Mouse (Mus musculus) MEL (cell line): ENCODE results near the gene Rab21. TPM values are rescaled to one million over a fixed set of nuclear protein-coding genes. Genes with fewer than 3 reads are reported as not detected.

ENCODE experiments used
- DNase-seq: peaks from one replicate; pipeline ENCODE4 v3.0.0; 2011; ENCODE audit warnings: low read depth, low spot score
- H3K27ac ChIP-seq: 2 replicates; pipeline ENCODE4 v1.5.1; 2012; ENCODE audit warnings: low read depth, mild to moderate bottlenecking, control low read depth, low read length, moderate library complexity; ENCODE audit not compliant: control insufficient read depth
- H3K27me3 ChIP-seq, 2 experiments: fragments of 150-350 bp in 1 of 2; sonication (generic) in 1 of 2; 2 replicates each; pipeline ENCODE4 v1.6.1; 2012; ENCODE audit warnings: low read length in 2 of 2, mild to moderate bottlenecking in 2 of 2, improper control_type of control experiment in 1 of 2, moderate library complexity in 1 of 2; ENCODE audit not compliant: insufficient read depth in 2 of 2, control insufficient read depth in 1 of 2
- H3K36me3 ChIP-seq, 2 experiments: 2 replicates each; pipeline ENCODE4 v1.6.1; 2012 to 2014; ENCODE audit warnings: low read length in 2 of 2, improper control_type of control experiment in 1 of 2, inconsistent platforms in 1 of 2, mild to moderate bottlenecking in 1 of 2; ENCODE audit not compliant: insufficient read depth in 2 of 2, control insufficient read depth in 1 of 2
- H3K4me1 ChIP-seq, 2 experiments: fragments of 150-350 bp in 1 of 2; sonication (generic) in 1 of 2; 2 replicates each; pipeline ENCODE4 v1.6.1; 2012; ENCODE audit warnings: low read length in 2 of 2, improper control_type of control experiment in 1 of 2, mild to moderate bottlenecking in 1 of 2; ENCODE audit not compliant: insufficient read depth in 2 of 2, control insufficient read depth in 1 of 2
- H3K4me3 ChIP-seq, 2 experiments: fragments of 150-350 bp in 1 of 2; sonication (generic) in 1 of 2; 2 replicates each; pipeline ENCODE4 v1.5.1; 2012; ENCODE audit warnings: low read depth in 2 of 2, low read length in 2 of 2, mild to moderate bottlenecking in 2 of 2, moderate library complexity in 2 of 2, control low read depth in 1 of 2, improper control_type of control experiment in 1 of 2; ENCODE audit not compliant: control insufficient read depth in 1 of 2, insufficient read depth in 1 of 2
- H3K79me2 ChIP-seq: 2 replicates; pipeline ENCODE4 v1.6.1; 2012; ENCODE audit warnings: mild to moderate bottlenecking, low read length, moderate library complexity; ENCODE audit not compliant: control insufficient read depth, poor library complexity, insufficient read depth
- H3K9ac ChIP-seq: 2 replicates; pipeline ENCODE4 v1.6.1; 2012; ENCODE audit warnings: low read depth, mild to moderate bottlenecking, control low read depth, low read length, moderate library complexity; ENCODE audit not compliant: control insufficient read depth, poor library complexity, severe bottlenecking
- H3K9me3 ChIP-seq: fragments of 150-350 bp; sonication (generic); replicated peaks from 2 replicates; pipeline ENCODE4 v1.6.1; 2012; ENCODE audit warnings: mild to moderate bottlenecking, low read length, improper control_type of control experiment, moderate library complexity; ENCODE audit not compliant: insufficient read depth
- BHLHE40 ChIP-seq: IDR thresholded peaks from 2 replicates; pipeline ENCODE4 v1.6.1; 2012; ENCODE audit warnings: low read depth, mild to moderate bottlenecking, inconsistent platforms, low read length, improper control_type of control experiment, borderline replicate concordance
- CHD1 ChIP-seq: IDR thresholded peaks from 2 replicates; pipeline ENCODE4 v1.6.1; 2012; ENCODE audit warnings: low read depth, mild to moderate bottlenecking, inconsistent platforms, low read length, improper control_type of control experiment
- ELF1 ChIP-seq: IDR thresholded peaks from 2 replicates; pipeline ENCODE4 v1.6.1; 2014; ENCODE audit warnings: low read depth, mild to moderate bottlenecking, inconsistent platforms, low read length, improper control_type of control experiment, moderate library complexity
- EP300 ChIP-seq, 2 experiments: IDR thresholded peaks; 2 replicates each; pipeline ENCODE4 v1.6.1; 2011; ENCODE audit warnings: improper control_type of control experiment in 2 of 2, low read length in 2 of 2, low read depth in 1 of 2, mild to moderate bottlenecking in 1 of 2
- ETS1 ChIP-seq: IDR thresholded peaks from 2 replicates; pipeline ENCODE4 v1.6.1; 2012; ENCODE audit warnings: low read depth, mild to moderate bottlenecking, inconsistent platforms, low read length, improper control_type of control experiment, moderate library complexity
- GABPA ChIP-seq: IDR thresholded peaks from 2 replicates; pipeline ENCODE4 v1.6.1; 2012; ENCODE audit warnings: low read depth, mild to moderate bottlenecking, inconsistent platforms, low read length, improper control_type of control experiment, moderate library complexity
- GATA1 ChIP-seq: IDR thresholded peaks from 2 replicates; pipeline ENCODE4 v1.6.1; 2011; ENCODE audit warnings: low read depth, low read length, improper control_type of control experiment
- MAFK ChIP-seq: IDR thresholded peaks from 2 replicates; pipeline ENCODE4 v1.6.1; 2011; ENCODE audit warnings: low read depth, mild to moderate bottlenecking, low read length, improper control_type of control experiment, borderline replicate concordance
- MYB ChIP-seq: IDR thresholded peaks from 2 replicates; pipeline ENCODE4 v1.6.1; 2011; ENCODE audit warnings: mild to moderate bottlenecking, low read depth, low read length, improper control_type of control experiment
- MYC ChIP-seq: IDR thresholded peaks from 2 replicates; pipeline ENCODE4 v1.6.1; 2011; ENCODE audit warnings: low read depth, mild to moderate bottlenecking, low read length, improper control_type of control experiment, moderate library complexity
- NRF1 ChIP-seq: IDR thresholded peaks from 2 replicates; pipeline ENCODE4 v1.6.1; 2014; ENCODE audit warnings: low read depth, mild to moderate bottlenecking, inconsistent platforms, low read length, improper control_type of control experiment, moderate library complexity; ENCODE audit not compliant: poor library complexity, insufficient read depth, severe bottlenecking
- RAD21 ChIP-seq: IDR thresholded peaks from 2 replicates; pipeline ENCODE4 v1.6.1; 2011; ENCODE audit warnings: mild to moderate bottlenecking, low read depth, low read length, improper control_type of control experiment
- RCOR1 ChIP-seq: IDR thresholded peaks from 2 replicates; pipeline ENCODE4 v1.6.1; 2012; ENCODE audit warnings: low read depth, mild to moderate bottlenecking, inconsistent platforms, low read length, improper control_type of control experiment
- ZKSCAN1 ChIP-seq: IDR thresholded peaks from 2 replicates; pipeline ENCODE4 v1.6.1; 2012; ENCODE audit warnings: low read depth, mild to moderate bottlenecking, inconsistent platforms, low read length, improper control_type of control experiment, moderate library complexity
- ZNF384 ChIP-seq: IDR thresholded peaks from 2 replicates; pipeline ENCODE4 v1.6.1; 2012; ENCODE audit warnings: low read depth, mild to moderate bottlenecking, inconsistent platforms, low read length, improper control_type of control experiment
- polyA plus RNA-seq, 2 experiments: library from polyadenylated mRNA; stranded (reverse) in 1 of 2; unstranded in 1 of 2; fragments of >175 nt in 1 of 2; fragments of >200 nt in 1 of 2; gene quantifications; 2 replicates each; pipeline versions ENCODE4 v1.2.1 to v1.2.4; 2012; ENCODE audit warnings: low replicate concordance in 2 of 2, low read depth in 1 of 2; ENCODE audit not compliant: insufficient read length in 2 of 2, insufficient read depth in 1 of 2, missing spikeins in 1 of 2
- total RNA-seq: library from RNA; depleted of rRNA; stranded (reverse); fragments of 300-350 nt; gene quantifications from 2 replicates; pipeline ENCODE4 v1.2.3, GENCODE M21; 2012

Rab21 gene
- total and polyA plus RNA-seq, 3 experiments = 12.9 to 31.5 (median 20.9) TPM

DNA sequence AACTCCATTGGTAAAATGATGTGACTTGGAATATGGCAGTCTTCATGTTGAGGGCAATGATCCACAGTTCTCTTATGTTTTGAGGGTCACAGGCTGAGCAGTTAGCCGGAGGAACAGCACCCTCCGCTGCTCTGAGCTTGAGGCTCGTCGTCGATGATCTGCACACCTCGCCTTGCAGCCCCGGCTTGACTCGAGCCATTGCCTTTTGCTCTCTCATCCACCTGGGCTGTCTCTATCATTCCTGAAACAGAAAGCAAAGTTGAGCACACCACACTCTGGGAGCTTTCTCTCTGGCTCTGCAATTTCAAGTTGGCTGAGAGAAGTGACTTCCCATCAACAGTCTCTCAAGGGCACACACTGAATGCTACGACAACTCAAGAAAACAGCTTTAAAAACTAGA lies 24.7 kb downstream of the Rab21 start:
- no peaks in the 10 kb centered on the region for H3K9me3 ChIP-seq
- no peak for DNase-seq
- TF ChIP-seq ETS1 (no peak), ELF1 (no peak), CHD1 (no peak), RAD21 (no peak), RCOR1 (no peak), MYB (no peak), GATA1 (no peak), EP300 (IDR thresholded peaks at IDR 0.05; ENCODE audit: low read depth in 1 of 2, low read length in 2 of 2) (no peak), NRF1 (no peak), ZKSCAN1 (no peak)
- H3K9ac ChIP-seq = no peak overlapping the region
- H3K79me2 ChIP-seq = no peaks in the 10 kb centered on the region
- H3K4me3 ChIP-seq = no peak overlapping the region
- no peaks in the 10 kb centered on the region for H3K27me3 ChIP-seq
- peaks cover 0 to 14% of the 10 kb centered on the region in 2 experiments; a peak in 2 of 4 replicates for H3K36me3 ChIP-seq
- H3K27ac ChIP-seq = no peak overlapping the region
- H3K4me1 ChIP-seq = no peaks in the 10 kb centered on the region

DNA sequence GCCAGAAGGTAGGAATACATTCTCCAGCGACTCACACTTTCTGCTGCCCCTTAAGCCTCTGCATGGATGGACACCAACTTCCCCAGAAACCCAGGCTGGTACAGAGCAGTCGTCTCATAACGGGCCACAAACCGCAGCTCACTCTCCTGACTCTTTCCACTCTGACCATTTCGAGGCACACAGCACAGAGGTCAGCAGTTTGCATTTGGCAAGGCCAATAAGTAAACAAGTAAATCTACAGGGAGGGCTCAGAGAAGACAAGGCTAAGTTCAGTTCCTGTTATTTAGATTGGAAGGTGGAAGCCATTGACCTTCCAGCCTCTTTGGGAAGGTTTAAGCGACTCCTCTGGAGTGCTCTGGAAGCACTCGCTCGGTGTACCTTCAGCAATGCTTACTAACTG lies 26.5 kb downstream of the Rab21 start:
- H3K9me3 ChIP-seq = no peaks in the 10 kb centered on the region
- no peak overlapping the region for H3K4me3 ChIP-seq
- no peaks in the 10 kb centered on the region for H3K27me3 ChIP-seq
- TF ChIP-seq NRF1 (no peak), ETS1 (no peak), MYC (no peak), ZNF384 (no peak), GABPA (no peak), MAFK (no peak), BHLHE40 (no peak), EP300 (IDR thresholded peaks at IDR 0.05; ENCODE audit: low read depth in 1 of 2, low read length in 2 of 2) (no peak)
- no peak for DNase-seq
- H3K36me3 ChIP-seq = peaks cover 0 to 10% of the 10 kb centered on the region in 2 experiments; a peak in 1 of 4 replicates
- H3K27ac ChIP-seq = no peak overlapping the region
- H3K4me1 ChIP-seq = no peaks in the 10 kb centered on the region
- H3K79me2 ChIP-seq = no peaks in the 10 kb centered on the region
- H3K9ac ChIP-seq = no peak overlapping the region
